Mouse (Mus musculus): ENCODE measurements around the gene Tnxb. TPM values are rescaled to one million over a fixed set of nuclear protein-coding genes. Genes with fewer than 3 reads are reported as not detected.

Tnxb gene
- not detected in 3 replicates for total RNA-seq (2017)

DNA sequence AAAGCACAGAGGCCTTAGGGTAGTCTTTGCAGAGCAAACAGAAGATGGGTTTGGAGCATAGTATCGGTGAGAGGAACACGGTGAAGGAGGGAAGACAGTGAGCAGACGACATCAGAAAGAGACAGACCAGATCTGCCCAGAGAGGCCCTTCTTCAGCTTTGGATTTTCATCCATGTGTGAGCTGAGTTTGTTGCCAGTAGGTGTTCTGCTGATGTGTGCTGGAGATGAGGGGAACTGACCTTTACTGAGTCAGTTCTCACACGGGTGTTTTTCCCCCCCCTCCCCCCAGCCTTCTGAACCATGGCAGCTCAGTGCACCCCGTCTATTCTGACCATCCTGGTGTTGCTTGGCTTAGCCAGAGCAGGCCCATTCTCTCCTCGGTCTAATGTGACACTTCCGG is at the start of gene Tnxb:
Tnxb (plus strand) TSS at position 301 of the 400 bp plus-strand sequence.
- no peak for ATAC-seq (replicated peaks; ENCODE audit: insufficient number of reproducible peaks, low FRiP score, low TSS enrichment, poor library complexity, severe bottlenecking)

DNA sequence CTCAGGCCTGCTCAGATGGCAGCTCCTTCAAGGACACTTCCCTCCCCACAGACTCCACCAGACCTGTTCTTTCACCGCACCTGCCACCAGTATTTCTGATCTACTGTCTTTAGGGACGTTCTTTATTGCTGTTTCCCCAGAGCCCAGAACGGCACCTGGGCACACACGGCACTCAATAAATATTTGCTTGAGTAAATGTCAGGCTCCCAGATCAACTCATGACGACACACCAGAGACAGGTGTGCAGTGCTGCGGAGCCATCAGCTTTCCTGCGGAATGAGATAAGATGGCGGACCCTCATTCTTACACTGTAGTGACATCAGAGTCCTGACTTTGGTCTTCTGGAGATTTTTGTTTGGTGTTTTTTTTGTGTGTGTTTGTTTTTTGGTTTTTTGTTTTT is 49.3 kb upstream of the Tnxb start:
- no peak for ATAC-seq (replicated peaks; ENCODE audit: insufficient number of reproducible peaks, low FRiP score, low TSS enrichment, poor library complexity, severe bottlenecking)

DNA sequence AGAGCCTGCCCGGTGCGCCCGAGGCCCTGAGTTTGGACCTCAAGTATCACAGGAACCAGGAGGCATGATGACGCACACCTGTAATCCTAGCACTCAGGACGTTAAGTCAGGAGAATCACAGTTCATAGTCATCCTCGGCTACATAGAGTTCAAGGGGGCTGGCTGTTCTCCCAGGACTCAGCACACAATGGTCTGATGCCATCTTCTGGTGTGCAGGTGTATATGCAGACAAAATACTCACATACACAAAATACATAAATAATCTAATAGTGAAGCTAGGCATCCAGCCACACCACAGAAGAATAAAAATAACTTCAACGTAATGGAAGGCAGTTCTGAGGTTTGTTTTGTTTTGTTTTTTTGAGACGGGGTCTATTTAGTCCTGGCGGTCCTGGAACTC is 47.2 kb upstream of the Tnxb start:
- ATAC-seq (replicated peaks; ENCODE audit: insufficient number of reproducible peaks, low FRiP score, low TSS enrichment, poor library complexity, severe bottlenecking) = no peak

DNA sequence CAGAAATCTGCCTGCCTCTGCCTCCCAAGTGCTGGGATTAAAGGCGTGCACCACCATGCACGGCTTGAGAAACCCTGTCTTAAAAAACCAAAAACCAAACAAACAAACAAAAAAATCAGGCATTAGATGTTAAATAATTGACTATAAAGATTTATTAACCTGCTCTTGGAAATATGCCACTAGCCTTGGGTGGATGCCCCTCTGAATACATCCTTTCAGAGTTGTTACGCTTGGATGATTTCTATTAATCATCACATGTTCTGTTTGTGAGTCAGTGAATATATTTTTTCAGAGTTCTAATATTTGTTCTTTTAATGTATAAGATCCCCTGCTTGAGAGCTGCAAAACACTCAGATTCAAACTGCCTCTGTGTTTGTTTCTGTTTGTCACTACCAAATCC is 45.4 kb upstream of the Tnxb start:
- no peak for ATAC-seq (replicated peaks; ENCODE audit: insufficient number of reproducible peaks, low FRiP score, low TSS enrichment, poor library complexity, severe bottlenecking)

DNA sequence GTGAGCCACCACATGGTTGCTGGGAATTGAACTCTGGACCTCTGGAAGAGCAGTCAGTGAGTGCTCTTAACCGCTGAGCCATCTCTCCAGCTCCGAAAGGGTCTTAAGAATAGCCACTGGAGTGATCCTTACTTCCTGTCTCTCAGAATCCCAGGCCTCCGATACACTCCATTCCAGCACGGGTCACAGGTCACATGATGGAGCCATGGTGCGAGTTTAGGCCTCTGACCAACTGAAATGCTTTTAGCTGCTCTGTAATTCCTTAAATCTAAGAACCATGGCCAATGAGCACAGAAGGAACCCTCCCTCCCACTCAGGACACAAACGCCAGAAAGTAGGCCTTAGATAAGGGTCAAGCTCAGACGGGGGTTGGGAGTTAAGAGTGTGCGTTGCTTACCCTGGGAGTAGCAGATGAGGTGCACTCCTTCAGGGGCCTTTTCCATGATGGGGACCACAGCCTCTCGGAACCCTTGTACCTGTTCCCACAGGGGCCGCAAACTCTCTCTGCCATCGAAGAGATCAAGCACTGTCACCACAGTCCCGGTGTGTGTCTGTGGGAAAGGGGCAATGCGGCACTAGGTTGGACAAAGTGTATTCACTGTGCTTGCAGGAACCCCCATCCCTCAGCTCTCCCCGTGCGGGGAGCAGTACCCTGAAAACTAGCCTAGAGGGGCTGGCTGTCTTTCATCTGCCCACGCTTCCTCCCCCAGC is 44.1 kb upstream of the Tnxb start:
- ATAC-seq (replicated peaks; ENCODE audit: insufficient number of reproducible peaks, low FRiP score, low TSS enrichment, poor library complexity, severe bottlenecking) = no peak

DNA sequence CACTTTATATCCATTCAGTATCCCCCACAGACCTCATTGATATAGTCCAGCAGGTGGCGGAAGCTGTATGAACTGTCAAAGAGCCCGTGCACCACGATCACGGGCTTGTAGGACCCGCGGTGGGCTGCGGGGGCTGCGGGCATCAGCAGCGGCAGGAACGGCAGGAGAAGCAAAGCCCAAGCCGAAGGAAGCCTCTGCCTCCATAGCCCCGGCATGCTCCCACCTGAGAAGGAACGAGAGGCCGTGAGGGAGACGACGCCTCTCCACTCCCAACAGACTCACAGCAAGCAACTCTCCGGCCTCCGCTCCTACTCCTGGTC is 43.6 kb upstream of the Tnxb start:
- ATAC-seq (replicated peaks; ENCODE audit: insufficient number of reproducible peaks, low FRiP score, low TSS enrichment, poor library complexity, severe bottlenecking) = no peak

DNA sequence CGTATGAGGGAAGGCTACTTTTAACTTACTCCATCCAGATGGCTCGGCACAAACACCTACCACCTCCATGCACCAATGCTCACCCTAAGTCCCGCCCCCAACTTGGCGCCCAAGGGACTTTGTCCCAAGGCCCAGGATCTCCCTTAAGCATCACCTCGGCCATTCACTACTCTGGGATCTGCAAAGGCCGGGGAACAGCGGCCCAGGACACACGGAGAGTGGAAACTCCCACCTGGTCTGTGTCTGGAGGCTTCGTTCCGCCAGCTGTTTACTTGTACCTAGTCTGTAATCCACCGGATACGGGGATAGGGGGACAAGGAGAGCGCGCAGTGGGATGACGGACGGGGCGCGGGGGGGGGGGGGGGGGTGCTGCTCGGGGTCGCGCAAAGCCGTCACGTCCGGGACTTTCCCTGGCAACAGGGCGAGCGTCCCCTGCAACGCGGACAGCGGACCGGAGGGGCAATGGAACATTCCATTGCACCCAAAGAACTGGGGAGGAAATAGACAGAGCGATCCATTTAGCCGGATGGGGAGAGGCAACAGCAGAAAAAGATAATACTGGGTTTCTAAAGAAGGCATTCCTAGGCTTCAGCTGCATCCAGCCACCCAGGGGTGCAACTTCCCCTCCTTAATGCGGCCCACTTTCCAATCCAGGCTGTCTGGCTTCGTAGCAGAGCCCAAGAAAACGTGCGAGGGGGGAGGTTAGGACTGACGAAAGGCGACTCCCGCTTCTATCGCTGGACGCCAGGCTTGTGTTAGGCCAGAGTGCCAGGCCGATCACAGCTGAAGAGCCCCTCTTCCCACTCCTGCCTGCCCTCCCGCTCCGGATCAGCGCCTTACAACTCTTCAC is 43.0 kb upstream of the Tnxb start:
- ATAC-seq (replicated peaks; ENCODE audit: insufficient number of reproducible peaks, low FRiP score, low TSS enrichment, poor library complexity, severe bottlenecking) = peak; percentile 28; the same call in 1 of the 2 replicates

DNA sequence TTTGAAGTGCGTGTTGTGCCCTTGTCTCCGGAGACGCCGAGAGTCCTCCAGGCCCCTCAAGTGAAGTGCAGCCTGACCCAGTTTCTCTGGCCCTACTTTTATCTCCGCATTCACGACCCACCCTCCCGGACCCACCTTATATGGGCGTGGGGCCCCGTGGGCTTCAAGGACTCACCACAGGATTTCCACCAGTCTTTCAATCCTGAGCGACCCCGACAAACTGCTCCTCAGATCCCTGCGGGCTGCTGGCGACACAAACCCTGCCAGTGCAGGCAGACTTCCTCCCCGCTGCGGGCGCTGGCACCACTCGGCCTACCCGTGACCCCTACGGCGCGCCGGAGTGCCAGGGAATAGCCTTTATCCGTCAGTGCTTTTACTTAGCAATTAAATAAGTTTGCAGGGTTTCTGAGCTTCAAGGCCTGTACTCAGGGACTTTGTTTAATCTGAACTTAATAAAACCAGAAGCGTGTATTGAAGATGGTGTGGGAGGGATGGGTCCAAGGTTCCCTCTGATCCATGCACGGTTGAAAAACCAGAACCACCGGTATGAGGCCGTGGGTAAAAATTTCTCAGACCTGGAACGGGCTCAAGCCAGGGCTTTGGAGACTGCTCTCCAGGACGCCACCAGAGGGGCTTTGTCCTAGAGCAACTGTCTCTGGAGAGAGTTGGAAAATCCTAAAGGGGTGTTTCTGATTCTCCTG is 42.2 kb upstream of the Tnxb start, which contains the start of gene Ppt2:
Ppt2 (minus strand) TSS at position 568 of the 701 bp plus-strand sequence.
- ATAC-seq (replicated peaks; ENCODE audit: insufficient number of reproducible peaks, low FRiP score, low TSS enrichment, poor library complexity, severe bottlenecking) = no peak

DNA sequence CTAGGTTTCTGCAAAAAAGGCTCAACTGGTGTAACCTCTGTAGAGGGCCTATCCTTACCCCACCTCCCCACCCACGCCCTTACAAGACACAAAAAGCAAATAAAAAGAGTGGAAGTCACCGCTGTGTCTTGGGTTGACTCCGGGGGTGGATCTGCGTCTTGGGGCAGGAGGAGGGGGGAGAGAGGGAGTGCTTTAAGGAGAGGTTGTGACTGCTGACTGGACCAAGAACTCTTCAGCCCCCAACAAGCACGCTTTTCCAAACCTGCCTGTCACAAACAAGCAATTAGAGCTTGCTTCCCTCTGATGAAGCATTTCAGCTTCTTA is 41.7 kb upstream of the Tnxb start:
- no peak for ATAC-seq (replicated peaks; ENCODE audit: insufficient number of reproducible peaks, low FRiP score, low TSS enrichment, poor library complexity, severe bottlenecking)

DNA sequence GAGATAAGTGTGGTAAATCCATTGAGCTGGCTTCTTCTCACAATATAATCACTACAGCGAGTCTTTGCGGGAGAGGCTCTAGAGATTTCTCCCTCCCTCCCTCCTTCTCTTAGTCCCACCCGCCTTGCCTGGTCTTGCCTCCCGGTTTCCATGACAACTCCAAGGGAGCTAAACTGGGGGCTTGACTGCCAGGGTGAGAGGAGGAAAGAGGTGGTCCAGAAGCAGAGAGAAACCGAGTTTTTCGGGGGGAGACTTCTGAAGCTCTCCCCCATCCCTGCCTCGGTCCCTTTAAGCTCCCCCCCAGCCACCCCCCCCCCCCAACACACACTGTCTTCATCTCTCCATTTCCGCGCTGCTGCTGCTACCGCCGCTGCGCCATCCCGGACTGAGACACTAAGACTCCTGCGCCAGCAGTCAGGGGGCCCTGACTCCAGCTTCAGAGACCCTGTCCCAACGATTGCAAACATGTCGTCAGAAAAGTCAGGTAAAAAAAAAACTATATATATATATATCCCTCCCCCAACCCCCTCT is 41.0 kb upstream of the Tnxb start, which contains the start of gene Prrt1:
Prrt1 (plus strand) TSS at position 313 of the 531 bp plus-strand sequence.
- no peak for ATAC-seq (replicated peaks; ENCODE audit: insufficient number of reproducible peaks, low FRiP score, low TSS enrichment, poor library complexity, severe bottlenecking)

DNA sequence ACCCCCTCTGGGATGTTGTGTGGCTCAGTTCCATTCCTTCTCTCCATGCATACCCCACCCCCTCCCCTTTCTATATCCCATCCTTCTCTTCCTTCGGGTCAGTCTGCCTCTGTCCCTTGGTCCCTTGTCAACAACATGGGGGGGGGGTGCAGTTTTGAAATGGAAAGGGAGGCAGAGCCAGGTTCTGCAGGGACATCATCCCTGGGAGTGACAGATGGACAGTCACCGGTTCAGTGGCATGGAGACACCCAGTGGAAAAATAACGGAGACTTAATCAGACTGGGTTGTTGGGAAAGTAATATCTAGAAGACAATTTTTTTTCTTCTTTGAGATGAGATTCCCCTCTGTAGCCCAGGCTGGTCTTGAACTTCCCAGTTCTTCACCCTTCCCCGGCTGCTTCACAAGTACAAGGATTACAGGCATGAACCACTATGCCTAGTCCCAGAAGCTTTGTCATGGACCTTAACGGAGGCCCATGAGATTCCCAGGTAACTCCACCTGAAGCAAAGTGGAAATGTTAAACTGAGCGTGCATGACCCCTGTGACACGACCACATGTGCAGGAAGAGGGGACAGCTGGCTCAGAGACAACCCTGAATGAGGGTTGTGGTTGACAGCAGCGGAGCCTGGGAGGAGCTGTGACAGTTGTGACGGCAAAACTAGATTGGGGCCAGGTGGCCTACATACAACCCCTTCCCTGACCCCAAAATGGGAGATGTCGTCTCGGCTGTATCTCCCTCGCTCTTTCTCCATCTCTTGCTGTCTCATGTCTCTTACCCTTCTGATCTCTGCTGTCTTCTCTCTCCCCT is 40.3 kb upstream of the Tnxb start:
- ATAC-seq (replicated peaks; ENCODE audit: insufficient number of reproducible peaks, low FRiP score, low TSS enrichment, poor library complexity, severe bottlenecking) = no peak

DNA sequence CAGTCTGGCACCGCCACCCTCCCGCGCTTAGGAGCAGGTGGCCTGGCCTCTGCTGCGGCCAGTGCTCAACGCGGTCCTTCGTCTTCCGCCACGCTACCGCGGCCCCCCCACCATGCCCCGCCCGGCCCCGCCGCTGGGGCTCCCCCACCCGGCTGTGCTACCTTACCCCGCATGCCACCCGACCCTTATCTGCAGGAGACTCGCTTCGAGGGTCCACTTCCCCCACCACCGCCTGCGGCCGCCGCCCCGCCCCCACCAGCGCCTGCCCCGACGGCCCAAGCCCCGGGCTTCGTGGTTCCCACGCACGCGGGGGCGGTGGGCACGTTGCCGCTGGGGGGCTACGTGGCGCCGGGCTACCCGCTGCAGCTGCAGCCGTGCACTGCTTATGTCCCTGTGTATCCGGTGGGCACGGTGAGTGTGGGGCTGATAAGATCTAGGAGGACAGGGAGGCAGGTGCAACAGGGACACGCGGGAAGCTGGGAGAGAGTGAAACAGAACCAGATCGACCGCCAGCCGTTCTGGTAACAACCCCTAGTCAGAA is 39.5 kb upstream of the Tnxb start:
- ATAC-seq (replicated peaks; ENCODE audit: insufficient number of reproducible peaks, low FRiP score, low TSS enrichment, poor library complexity, severe bottlenecking) = no peak

DNA sequence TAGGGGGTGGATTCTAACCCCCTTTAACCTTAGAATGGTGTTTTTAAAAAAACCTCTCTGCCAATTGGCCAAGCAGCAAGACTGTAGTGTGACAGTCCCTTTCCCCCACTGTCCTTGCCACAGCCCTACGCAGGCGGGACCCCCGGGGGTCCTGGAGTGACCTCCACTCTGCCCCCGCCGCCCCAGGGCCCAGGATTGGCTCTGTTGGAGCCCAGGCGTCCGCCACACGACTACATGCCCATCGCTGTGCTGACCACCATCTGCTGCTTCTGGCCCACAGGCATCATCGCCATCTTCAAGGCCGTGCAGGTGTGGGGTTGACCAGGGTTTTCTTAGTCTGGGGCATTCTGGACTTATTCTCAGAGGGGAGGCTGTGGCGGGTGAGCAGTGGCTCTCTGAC is 38.7 kb upstream of the Tnxb start:
- no peak for ATAC-seq (replicated peaks; ENCODE audit: insufficient number of reproducible peaks, low FRiP score, low TSS enrichment, poor library complexity, severe bottlenecking)

DNA sequence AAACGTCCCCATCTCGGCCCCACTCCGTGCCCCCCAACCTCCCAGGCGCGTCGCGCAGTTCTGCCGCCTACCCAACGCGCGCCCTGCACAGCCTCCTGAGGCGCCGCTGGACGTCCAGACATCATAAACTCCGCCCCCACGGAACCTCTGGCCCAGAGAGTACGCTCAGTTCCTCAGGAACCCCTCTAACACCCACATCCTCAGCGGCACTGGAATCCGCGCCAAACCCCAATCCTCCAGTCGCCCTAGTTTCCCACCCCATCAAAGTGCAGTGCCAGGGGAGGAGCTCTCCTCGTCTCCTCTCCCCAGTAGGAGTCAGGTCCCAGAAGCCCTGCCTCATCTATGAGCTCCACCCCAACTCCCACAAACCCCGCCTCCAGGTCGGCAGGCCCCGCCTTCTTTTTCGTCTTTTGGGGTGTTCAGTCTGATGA is 38.1 kb upstream of the Tnxb start:
- peak; percentile 87 for ATAC-seq (replicated peaks; ENCODE audit: insufficient number of reproducible peaks, low FRiP score, low TSS enrichment, poor library complexity, severe bottlenecking)

DNA sequence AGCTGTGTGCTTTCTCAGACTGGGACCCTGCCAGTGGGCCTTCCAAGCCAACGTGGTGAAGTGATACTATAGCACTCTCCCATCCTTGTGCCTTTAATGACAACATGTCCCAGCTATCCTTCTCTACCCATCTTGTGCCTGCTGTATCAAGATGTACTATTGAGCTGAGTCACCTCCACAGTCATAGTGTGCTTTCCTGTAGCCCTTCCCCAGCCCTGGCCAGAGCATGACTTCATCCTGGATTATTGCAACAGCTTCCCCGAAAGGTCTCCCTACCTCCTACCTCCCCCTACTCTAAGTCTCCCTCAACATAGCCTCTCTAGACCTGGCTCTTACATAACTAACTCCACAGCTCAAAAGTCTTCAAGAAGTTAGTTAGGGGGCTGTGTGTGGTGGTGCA is 34.7 kb upstream of the Tnxb start:
- no peak for ATAC-seq (replicated peaks; ENCODE audit: insufficient number of reproducible peaks, low FRiP score, low TSS enrichment, poor library complexity, severe bottlenecking)

DNA sequence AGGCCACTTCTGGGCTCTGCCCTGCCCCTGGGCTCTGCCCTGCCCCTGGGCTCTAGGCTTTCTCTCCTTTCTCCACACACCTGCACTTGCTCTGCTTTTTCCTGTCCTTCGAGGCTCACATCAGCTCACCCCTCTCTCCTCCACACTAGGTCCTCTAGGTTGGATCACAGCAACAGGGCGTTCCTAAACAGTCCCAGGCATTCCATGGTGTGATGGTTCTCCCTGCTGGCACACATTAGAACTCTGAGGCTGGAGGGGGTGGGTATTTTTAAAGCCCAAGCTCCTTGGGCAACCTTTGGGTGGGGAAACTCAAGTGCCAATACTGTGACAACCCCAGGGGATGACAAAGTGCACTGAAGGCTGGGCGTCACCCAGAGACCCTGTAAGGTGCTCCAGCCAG is 32.9 kb upstream of the Tnxb start:
- ATAC-seq (replicated peaks; ENCODE audit: insufficient number of reproducible peaks, low FRiP score, low TSS enrichment, poor library complexity, severe bottlenecking) = no peak

DNA sequence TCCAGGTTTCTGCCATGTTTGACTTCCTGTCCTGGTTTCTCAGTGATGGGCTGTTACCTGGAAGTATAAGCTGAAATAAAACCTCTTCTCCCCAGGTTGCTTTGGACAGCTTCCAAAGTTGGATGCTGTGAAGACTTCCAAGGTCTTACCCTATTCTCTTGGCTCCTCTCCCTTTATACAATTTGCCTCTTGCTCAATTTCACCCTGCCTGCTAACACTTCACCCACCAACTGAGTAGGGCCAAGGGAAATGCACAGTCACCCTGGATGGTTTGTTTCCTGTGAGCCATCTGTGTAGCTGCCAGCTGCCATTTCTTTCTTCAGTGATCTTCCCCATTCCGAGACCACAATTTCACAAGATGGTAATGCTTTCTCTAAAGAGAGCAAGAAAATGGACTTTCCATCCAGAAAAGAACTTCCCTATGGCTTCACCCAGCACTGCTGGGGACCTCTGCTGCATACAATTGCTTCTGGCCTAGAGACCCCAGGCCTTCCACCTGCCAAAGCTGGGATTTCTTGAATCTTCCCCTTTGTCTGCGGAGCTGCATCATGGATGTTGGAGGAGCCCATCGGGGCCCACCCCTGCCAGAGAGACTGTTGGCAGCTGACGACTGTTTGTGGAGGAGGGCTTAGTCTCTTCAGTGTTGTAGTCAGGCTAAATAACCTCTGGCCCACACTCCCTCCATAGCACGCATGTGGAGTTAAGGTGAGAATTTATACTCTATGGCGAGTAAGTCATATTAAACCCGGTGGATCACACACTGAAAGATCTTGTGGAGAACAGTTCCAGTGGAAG is 30.7 kb upstream of the Tnxb start:
- ATAC-seq (replicated peaks; ENCODE audit: insufficient number of reproducible peaks, low FRiP score, low TSS enrichment, poor library complexity, severe bottlenecking) = peak; percentile 90
